15 mouse cellular contexts compared by ENCODE assay signal in the genomic region with DNA sequence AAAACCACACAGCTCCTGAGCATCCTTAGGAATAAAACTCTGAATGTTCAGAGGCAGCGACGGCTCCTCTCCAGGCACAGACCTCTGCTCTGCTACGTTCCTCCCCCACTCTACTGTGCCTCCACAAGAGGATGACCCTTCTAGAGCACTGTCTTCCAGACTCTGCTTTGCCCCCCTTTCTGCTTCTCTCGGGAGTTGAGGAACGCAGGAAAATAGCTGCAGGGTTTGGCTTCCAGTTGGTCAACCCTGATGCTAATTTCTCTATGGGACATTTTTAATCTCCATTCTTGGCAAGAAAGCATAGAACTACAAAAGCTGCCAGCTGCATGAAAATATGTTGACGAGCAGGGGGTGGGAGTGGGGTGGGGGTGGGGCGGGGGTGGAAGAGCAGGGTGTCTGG. TPM values are rescaled to one million over a fixed set of nuclear protein-coding genes. Genes with fewer than 3 reads are reported as not detected.
DNase-seq lines count a peak whose midpoint lies in the region; ATAC-seq lines count a peak whose summit lies in the region.
"Had no signal": no experiment of that assay in that cellular context is flagged by ENCODE, and none has a peak within 500 bp of the region (broad histone marks: within the 10 kb centered on the region; RNA-seq: fewer than 3 reads in every experiment).

No protein-coding gene starts in this region.

- no peaks in the 10 kb centered on the region; the same call in 1 of the 2 replicates for H3K9me3 ChIP-seq in embryonic facial prominence, embryonic 10.5 days
- H3K9me3 ChIP-seq: heart, embryonic 15.5 days had no signal

- DNase-seq in frontal cortex, postnatal 14 days (ENCODE audit: low spot score in 2 of 2), result no peak
- DNase-seq in left cerebral cortex, postnatal 4 days, result peak; percentile 40
- DNase-seq in left cerebral cortex, adult 18-20 months (ENCODE audit: low spot score in 2 of 2), result no peak
- DNase-seq in ES-CJ7 (ENCODE audit: low read depth, low spot score), result peak; percentile 22
- no peak for DNase-seq in embryonic facial prominence, embryonic 10.5 days (ENCODE audit: low spot score)
- no peak for DNase-seq in spleen, postnatal 14 days (ENCODE audit: low spot score in 2 of 2)
- DNase-seq: adrenal gland, adult 2 months; kidney, adult 11 months had no signal

- 45% methylated on average over 7 of the region's 7 CpGs for WGBS in embryonic facial prominence, embryonic 10.5 days

- H3K27me3 ChIP-seq in embryonic facial prominence, embryonic 10.5 days (replicated peaks; ENCODE audit: low read depth, poor library complexity, severe bottlenecking), result no peaks in the 10 kb centered on the region
- H3K27me3 ChIP-seq: heart, embryonic 15.5 days; liver, embryonic 12.5 days; Patski had no signal

- H3K27ac ChIP-seq in embryonic facial prominence, embryonic 10.5 days (replicated peaks), result peak overlapping the region; percentile 30; the same call in 1 of the 2 replicates
- H3K27ac ChIP-seq: heart, embryonic 15.5 days; liver, embryonic 12.5 days; macrophage had no signal

- peaks cover 20% of the 10 kb centered on the region for H3K4me1 ChIP-seq in embryonic facial prominence, embryonic 10.5 days
- H3K4me1 ChIP-seq: liver, embryonic 12.5 days had no signal

- no peak overlapping the region for H3K4me3 ChIP-seq in embryonic facial prominence, embryonic 10.5 days
- H3K4me3 ChIP-seq: erythroblast, embryonic 14.5 days; heart, embryonic 15.5 days; liver, embryonic 12.5 days had no signal

- H3K36me3 ChIP-seq in embryonic facial prominence, embryonic 10.5 days (replicated peaks), result no peaks in the 10 kb centered on the region
- H3K36me3 ChIP-seq: heart, embryonic 15.5 days; liver, embryonic 12.5 days had no signal

- 0 out of 2 replicates have a peak, but pooled peaks have one; percentile 20 for ATAC-seq in frontal cortex, adult (ENCODE audit: low TSS enrichment)
- ATAC-seq in CD4-positive, CD25-positive, alpha-beta regulatory T cell, adult 4 months, result no peak
- ATAC-seq: liver, embryonic 12.5 days; Patski had no signal

- intact Hi-C loops in left cerebral cortex, postnatal 4 days (cut with DNase I), result no loop called here

RNA-seq across cellular contexts. Expression of a gene that starts 24.8 kb away (rescaled TPM):
- total RNA-seq in left cerebral cortex, postnatal 4 days (2021), result 10 to 100 TPM; 87.2 to 87.4 TPM
- 10 to 100 TPM; 71.0 to 87.5 TPM for total RNA-seq in left cerebral cortex, adult 18-20 months (2021)
- 16.1 and 16.2 TPM in 2 replicates for polyA plus RNA-seq in embryonic facial prominence, embryonic 10.5 days (2016; fragmentation: Nextera tagmentation; extraction: Ambion mirVana)
- polyA plus RNA-seq in CD4-positive, CD25-positive, alpha-beta regulatory T cell, adult 4 months (2017; shearing (Covaris generic)), result under 1 TPM; 0.08 to 0.54 TPM

Comparison
In these comparisons a context has a peak if more than half of its experiments do, and no peak if none do; other contexts are left out.
1. DNase-seq: peak in left cerebral cortex, postnatal 4 days (single experiment) and ES-CJ7 (single experiment); none in frontal cortex, postnatal 14 days (0 of 2), left cerebral cortex, adult 18-20 months (0 of 2), embryonic facial prominence, embryonic 10.5 days (single experiment) and spleen, postnatal 14 days (0 of 2).